Mouse (Mus musculus): ENCODE measurements around the gene Cfap73.

- TF ChIP-seq POLR2A (IDR thresholded peaks at IDR 0.05; ENCODE audit: insufficient read depth, low read depth, low read length) (no peak), EP300 (IDR thresholded peaks at IDR 0.05; ENCODE audit: insufficient read depth, low read depth, low read length) (no peak), CTCF (IDR thresholded peaks at IDR 0.05) (no peak)
Observed at GRCm38 (mm10) chr5:120631128-120631527, 2.9 kb downstream of the Cfap73 start.

Data from heart, adult 2 months (tissue).